Mouse (Mus musculus): ENCODE results near the gene Zfyve21. TPM values are rescaled to one million over a fixed set of nuclear protein-coding genes. Genes with fewer than 3 reads are reported as not detected.

Zfyve21 gene
- 10 to 100 TPM; 20.7 to 21.1 TPM for total RNA-seq (2021)

DNA sequence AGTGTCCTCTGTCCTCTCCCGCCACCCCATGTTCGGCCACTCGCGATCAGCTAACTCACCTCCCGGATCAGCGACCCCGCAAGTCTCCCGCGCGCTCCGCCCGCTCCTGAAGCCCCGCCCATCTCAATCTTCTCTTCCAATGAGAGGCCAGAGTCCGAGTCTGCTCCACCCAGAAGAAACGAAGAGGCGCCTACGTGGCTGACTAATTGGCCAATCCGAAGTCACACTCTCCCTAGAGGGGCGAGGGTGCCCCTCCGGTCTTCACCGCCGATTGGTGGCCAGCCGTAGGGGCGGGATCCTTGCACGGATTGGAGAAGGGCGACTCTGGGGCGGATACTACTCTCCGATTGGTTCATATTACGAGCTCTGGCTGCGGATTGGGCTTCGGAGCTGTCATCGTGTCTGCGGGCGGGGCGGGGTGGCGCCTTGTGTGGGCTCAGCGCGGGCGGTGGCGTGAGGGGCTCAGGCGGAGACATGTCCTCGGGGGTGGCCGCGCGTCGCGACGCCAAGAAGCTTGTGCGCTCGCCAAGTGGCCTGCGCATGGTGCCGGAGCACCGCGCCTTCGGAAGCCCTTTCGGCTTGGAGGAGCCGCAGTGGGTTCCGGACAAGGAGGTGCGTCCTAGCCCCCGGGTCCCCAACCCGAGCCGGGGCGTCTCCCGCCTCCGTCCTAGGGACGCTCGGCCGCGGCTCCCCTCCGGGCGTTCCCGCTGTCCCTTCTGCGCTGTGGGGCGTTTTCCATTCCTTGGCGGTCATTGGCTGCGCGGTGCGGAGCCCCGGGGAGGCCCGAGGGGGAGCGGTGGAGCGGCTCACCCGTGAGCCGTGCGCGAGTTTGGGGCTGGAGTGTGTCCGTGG lies at the start of gene Zfyve21, which contains the start of gene Xrcc3:
TSS of gene Zfyve21 (plus strand) at position 405 of the 852 bp plus-strand sequence.
TSS of gene Xrcc3 (minus strand) at position 108 of the 852 bp plus-strand sequence.
- intact Hi-C loops (cut with DNase I), result loop anchor here (5.0 kb wide), 1 partner anchor 278 kb away; no protein-coding TSS in a partner anchor

DNA sequence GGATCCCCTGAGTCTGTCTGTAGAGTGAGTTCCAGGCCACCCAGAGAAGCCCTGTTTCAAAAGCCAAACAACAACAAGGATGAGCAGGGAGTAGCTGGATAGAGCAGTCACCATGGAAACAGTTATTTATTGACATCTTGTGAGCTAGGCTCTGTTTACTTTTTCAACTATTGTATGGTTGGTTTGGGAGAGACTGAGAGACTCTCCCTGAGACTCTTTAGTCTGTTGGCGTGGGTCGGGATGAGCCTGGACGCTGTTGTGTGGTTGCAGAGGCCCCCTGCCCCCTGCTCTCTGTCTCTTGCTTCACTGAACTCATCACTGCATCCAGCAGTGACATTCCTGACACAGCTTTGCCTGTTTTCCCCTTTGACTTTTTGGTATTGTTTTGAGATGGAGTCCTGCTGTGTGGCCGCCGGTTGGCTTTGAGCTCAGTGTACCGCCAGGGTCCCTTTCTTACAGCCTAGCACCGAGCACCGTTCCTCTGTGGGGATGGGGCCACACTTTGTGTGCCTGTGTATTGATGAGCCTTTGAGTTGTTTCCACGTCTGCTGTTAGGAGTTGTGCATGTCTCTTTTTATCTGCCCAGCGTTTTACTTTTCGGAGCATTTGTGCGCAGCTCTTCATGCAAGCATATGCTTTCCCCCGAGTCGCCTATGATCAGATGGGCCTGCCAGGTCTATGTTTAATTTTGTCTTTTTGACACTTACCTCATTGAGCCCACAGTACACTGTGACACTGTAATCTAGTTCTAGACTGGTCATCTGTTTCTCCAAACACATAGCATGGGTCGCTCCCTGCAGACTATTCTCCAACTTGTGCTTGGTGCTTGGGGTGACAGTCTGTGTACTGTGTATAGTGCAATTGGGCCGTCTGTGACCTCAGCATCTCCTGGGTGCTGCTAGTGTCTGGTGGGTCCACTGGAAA lies 47.4 kb upstream of the Zfyve21 start:
- intact Hi-C loops (cut with DNase I), result no loop called here
- DNase-seq (ENCODE audit: low spot score in 2 of 2), result peak in 1 of 2 experiments; percentile 41

More for the DNA sequence above, at the start of gene Zfyve21, which contains the start of gene Xrcc3:
- peak; percentile 97 to 100 for DNase-seq (ENCODE audit: low spot score in 2 of 2)

DNA sequence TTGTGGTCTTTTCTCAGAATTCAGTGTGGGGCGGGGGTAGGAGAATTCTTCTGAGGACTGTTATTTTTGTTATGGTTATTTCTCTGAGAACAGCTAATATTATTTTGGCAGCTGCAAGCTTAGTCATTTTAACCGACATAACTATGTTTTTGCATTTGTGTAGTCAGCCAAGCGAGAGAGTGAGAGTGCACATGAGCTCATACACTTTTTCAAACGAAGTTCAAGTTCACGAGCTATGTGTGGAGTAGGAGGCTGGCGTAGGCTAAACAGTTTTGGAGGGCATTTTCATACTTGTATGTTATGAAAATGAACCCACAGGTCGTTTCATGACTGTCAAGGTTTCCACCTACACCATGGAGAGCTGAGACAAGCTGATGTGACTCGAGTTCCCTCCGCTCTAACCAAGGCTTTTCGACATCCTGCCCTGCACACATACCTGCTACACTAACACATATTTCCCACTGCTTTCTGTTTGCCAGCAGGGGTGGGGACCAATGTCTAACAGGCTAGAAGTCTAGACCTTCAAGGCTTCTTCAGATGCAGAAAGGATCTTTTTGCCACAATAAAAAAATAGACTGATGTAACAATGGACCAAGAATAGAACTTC lies 45.5 kb upstream of the Zfyve21 start:
- no peak for DNase-seq (ENCODE audit: low spot score in 2 of 2)
- intact Hi-C loops (cut with DNase I), result no loop called here

DNA sequence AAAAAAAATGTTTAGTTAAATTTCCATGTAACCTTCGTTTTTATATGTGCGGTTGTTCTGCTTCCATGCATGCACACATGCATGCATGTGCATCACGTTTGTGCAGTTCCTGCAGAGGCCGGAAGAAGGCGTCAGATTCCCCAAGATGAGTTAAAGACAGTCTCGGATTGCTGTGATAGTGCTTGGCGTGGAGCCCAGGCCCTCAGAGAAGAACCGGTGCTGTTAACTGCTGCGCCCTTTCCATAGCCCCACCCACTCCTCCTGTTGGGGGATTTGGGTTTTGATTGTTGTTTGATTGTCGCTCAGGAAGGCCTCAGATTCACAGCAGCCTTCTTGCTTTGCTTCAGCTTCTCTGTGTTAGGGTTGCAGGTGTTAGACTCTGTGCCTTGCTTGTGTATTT lies 44.7 kb upstream of the Zfyve21 start:
- peak in 1 of 2 experiments; percentile 31 for DNase-seq (ENCODE audit: low spot score in 2 of 2)

DNA sequence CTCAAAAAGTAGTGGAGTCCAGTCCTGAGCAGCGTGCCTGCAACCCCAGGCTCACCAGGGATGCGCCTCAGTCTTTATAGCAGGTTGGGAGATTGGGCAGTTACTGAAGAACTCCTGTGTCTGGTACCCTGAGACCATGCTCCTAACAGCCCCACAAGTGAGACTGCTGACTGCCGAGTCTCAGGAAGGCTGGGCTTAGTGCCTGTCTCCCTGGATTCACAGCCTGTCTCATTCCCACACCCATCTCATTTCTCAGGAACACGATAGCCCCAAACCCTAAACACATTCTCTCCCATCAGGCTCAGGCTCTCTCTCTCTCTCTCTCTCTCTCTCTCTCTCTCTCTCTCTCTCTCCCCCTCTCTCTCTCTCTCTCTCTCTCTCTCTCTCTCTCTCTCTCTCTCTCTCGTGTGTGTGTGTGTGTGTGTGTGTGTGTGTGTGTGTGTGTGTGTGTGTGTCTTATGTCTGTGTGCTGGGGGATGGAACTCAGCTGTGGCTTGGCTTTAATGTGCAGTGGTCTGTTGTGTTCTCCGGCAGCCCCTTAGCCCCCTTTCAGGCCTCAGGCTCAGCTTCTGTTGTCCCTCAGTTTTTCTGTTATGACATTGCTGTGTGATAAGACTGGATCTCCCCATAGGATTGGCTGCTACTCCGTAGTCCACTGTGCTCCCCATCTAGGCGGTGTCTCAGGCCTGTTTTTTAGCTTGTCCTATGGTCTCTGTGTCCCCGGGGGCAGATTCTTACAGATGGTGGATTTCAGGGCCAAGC lies 44.0 kb upstream of the Zfyve21 start:
- no peak for DNase-seq (ENCODE audit: low spot score in 2 of 2)
- intact Hi-C loops (cut with DNase I), result no loop called here

More for the DNA sequence above, 44.7 kb upstream of the Zfyve21 start:
- intact Hi-C loops (cut with DNase I), result no loop called here

DNA sequence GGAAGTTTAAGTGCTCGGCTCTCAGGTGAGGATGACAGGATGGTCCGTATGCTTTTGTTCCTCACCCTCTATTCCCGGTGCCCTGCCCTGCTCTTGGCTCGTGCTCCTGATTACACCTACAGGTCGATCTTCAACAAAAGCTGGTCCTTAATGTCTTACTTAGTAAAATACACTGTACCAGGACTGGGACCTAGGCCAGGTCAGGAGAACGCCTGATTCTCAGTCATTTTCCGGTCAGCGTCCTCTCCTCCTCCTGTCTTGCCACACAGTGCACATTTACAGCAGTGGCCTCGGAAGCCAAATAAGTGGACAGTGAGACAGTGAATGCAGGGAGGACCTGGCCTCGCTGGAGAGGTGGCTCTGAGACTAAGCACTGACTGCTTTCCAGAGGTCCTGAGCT lies 43.3 kb upstream of the Zfyve21 start:
- DNase-seq (ENCODE audit: low spot score in 2 of 2), result no peak

DNA sequence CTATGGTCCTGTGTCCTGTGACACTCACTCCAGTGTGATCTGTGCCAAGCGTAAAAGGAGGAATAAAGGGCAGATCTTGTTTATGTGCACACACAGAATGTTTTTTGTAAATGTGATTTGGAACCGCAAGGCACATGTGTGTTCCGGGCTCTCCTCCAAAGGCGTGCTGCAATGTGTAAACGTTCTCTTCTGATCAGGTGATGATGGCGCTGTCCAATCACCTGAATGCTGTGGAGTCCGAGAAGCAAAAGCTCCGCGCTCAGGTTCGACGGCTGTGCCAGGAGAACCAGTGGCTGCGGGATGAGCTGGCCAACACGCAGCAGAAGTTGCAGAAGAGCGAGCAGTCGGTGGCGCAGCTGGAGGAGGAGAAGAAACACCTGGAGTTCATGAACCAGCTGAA lies 39.8 kb upstream of the Zfyve21 start:
- DNase-seq (ENCODE audit: low spot score in 2 of 2), result no peak
- intact Hi-C loops (cut with DNase I), result no loop called here

More for the DNA sequence above, 43.3 kb upstream of the Zfyve21 start:
- intact Hi-C loops (cut with DNase I), result no loop called here

DNA sequence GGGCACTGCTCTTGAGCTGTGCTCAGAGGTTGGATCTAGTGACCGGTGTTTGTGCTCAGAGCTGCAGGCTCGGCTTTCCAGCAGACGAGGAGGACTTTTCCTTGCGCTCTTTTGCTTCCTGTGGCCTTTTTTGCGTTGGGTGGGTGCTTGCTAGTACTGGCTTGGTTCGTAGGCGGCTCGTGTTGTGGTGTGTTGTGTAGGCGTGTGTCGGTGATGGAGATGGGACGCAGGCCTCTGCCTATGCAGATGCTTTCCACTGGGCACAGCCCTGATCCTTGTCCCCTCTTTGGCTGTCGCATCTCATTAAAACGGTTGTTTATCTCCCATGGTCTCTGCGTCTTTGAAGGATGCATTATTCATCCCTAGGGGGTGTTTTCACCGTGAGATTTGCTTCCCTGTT lies 39.1 kb upstream of the Zfyve21 start:
- DNase-seq (ENCODE audit: low spot score in 2 of 2), result no peak
- intact Hi-C loops (cut with DNase I), result no loop called here

DNA sequence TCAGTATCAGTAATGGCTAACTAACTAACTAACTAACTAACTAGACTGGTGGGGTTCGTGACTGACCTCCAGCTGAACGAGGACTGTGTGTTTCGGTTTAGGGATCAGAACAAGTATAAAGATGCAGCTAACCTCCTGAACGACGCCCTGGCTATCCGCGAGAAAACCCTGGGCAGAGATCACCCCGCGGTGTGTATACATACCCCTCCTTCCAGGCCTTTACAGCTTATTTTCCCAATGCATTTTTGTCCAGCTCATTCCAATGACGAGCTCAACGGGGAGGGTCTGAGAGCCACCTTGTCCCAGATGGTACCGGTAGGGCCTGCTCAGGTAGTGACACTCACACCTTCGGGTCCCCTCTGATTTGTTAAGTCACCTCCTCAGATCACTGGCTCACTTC lies 36.1 kb upstream of the Zfyve21 start:
- intact Hi-C loops (cut with DNase I), result no loop called here
- no peak for DNase-seq (ENCODE audit: low spot score in 2 of 2)

DNA sequence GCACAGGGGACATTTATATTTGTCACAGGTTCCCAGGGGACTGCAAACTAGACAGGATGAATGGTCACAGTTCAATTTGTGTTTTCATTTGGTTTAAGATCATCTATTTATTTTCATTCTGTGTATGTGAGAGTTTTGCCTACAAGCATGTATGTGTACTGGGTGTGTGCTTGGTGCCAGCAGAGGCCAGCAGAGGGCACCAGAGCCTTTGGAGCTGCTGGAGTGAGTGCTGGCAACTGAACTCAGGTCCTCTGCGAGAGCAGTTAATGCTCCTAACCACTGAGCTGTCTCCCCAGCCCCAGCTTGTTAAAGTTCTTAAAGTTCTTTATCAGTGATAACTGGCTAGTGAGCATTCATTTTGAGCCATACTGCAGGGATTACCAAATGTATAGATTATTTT lies 34.4 kb upstream of the Zfyve21 start:
- intact Hi-C loops (cut with DNase I), result no loop called here
- DNase-seq (ENCODE audit: low spot score in 2 of 2), result no peak

DNA sequence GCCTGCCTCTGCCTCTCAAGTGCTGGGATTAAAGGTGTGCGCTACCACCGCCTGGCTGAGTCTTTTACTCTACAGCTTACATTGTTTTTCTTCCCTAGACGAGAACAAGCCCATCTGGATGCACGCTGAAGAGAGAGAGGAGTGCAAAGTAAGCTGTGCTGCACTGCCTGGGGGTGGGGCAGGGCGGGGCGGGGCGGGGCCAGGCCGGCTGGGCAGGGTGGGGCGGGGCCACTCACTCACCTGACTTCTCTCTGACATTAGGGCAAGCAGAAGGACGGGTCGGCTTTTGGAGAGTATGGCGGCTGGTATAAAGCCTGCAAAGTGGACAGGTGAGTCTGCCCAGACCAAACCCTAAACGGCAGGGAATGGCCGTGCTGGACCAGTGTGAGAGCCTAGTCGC lies 28.8 kb upstream of the Zfyve21 start:
- intact Hi-C loops (cut with DNase I), result no loop called here

DNA sequence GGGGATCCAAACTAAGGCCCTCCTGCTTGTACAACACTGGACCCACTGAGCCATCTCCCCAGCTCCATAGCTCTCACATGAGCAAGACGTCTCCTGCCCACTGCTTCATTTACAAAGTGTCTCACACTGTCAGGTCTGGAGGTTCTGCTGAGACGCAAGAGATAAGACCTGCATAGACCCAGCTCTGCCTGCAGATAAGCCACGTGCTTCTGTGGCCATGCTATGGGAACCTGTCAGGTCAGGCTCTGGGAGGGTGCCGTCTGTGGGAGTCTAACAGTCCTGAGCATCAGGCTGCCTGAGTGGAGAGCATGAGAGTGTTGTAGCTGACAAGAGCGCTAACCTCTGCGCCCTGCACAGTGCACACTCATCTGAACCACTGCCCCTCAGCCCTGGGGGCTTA lies 27.0 kb upstream of the Zfyve21 start:
- no peak for DNase-seq (ENCODE audit: low spot score in 2 of 2)

More for the DNA sequence above, 28.8 kb upstream of the Zfyve21 start:
- no peak for DNase-seq (ENCODE audit: low spot score in 2 of 2)

DNA sequence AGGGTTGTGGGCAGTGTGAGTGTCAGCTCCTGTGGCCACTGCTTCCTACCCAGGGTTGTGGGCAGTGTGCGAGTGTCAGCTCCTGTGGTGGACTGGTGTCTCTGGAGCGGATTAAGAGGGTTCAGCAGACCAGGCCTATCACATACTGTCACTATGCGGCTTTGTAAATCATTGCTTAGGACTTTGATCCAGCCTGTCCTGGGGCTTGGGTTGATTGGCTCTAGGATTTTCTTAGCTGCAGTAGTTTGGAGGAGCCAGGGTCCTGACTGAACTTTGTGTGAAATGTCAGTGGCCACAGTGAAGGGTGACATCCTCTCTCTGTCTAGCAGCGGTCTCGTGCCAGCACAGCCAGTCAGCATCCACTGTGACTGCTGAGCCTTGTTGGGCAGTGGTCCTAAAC lies 23.9 kb upstream of the Zfyve21 start:
- intact Hi-C loops (cut with DNase I), result no loop called here
- DNase-seq (ENCODE audit: low spot score in 2 of 2), result no peak

More for the DNA sequence above, 27.0 kb upstream of the Zfyve21 start:
- intact Hi-C loops (cut with DNase I), result loop anchor here (2.0 kb wide), 1 partner anchor 14 kb away; no protein-coding TSS in a partner anchor

DNA sequence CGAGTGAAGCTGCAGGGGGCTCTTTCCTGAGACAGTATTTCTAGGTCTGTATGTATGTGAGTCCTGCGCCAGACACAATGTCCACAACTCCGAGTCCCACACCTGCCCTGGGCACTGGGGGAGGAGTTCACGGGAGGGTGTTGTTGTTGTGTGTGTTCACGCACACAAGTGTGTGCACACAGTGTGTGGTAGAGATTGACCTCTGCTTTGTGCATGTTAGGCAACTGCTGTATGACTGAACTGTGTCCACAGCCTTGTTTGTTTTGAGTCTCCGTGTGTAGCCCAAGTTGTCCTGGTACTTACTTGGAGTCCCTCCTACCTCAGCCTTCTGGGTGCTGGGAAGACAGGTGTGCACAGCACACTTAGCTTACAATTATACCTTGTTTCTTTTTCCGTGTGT lies 23.3 kb upstream of the Zfyve21 start:
- intact Hi-C loops (cut with DNase I), result no loop called here
- DNase-seq (ENCODE audit: low spot score in 2 of 2), result no peak

DNA sequence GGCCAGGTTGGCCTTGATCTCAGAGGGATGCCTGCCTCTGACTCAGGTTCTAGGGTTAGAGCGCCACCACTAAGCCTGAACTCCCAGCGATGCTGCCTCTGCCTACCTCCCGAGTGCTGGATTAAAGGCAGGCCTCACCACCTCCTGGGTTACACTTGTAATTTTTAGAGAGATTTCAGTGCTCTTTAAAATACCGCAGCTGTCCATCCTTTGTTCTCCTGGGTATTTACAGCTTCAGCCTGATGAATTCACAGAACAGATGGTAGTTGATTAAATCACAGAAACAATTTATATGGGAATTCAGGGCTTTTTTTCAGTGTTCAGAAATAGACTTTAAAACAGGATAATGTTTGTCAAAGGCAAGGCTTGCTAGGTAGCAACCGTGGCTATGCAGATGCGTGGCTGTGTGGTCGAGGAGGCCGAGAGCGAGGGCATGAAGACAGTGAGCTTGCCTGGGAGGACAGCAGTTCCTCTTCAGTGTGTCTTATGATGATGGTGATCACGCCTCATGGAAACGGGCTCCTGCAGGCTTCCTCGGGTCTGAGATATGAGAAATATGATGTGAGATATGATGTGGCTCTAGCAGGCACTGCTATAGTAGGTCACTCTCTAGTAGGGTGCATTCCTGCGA lies 22.4 kb upstream of the Zfyve21 start:
- intact Hi-C loops (cut with DNase I), result no loop called here
- DNase-seq (ENCODE audit: low spot score in 2 of 2), result peak in 1 of 2 experiments; percentile 76

DNA sequence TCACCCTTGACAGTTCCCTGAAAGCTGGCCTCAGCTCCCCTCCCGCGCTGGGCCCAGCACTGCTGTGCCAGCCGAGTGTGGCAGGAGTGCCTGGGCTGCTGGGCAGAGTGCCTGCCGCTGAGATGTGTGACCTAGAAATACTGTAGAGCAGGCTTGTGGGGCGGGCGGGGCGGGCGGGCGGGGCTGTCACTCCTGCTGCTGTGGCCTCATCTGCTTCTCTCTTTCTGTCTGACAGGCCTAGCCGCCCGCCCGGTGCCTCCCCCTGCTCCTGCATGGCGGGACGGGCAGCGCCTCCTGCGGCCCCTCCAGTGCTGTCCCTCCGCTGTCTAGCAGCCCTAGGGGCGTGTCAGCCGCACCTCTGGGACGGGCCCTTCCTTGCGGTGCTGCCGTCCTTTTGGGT lies 19.9 kb upstream of the Zfyve21 start:
- DNase-seq (ENCODE audit: low spot score in 2 of 2), result peak in 1 of 2 experiments; percentile 74
- intact Hi-C loops (cut with DNase I), result no loop called here

DNA sequence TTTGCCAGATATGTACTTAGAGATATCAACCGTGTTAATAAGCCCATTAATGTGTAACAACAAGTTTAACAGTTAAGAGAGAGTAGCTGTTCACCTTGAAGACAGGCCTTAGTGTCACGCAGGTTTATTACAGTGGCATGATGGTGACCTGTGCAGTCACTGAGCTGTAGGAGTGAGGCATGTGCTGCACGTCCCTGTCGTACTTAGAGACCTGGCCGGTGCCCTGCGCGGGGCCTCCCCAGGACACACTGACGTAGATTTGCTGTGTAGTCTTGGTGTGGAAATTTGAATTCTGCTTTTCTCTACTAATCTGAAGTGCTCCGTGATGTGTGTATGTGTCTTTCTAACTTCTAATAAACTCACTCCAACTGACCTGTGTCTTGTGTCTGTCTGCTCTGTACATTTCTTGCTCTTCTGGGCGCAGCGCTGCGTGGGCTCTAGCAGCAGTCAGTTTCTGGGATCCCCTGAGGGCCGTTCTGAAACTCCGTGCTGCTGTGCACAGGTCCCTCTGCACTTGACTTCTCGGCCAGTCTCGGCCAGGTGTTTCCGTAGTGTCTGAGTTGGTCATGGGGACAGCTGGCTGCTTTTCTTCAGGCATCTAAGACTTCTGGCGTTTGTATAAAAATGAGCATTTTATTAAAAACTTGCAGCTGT lies 19.3 kb upstream of the Zfyve21 start:
- DNase-seq (ENCODE audit: low spot score in 2 of 2), result no peak
- intact Hi-C loops (cut with DNase I), result no loop called here

Data from left cerebral cortex, postnatal 25 days (tissue).